Mouse (Mus musculus) bone marrow, adult 2 months (tissue): ENCODE results near the gene Rabgap1l.

ENCODE experiments used
- CTCF ChIP-seq: fragments of 200-500 bp; IDR thresholded peaks from 2 replicates; pipeline ENCODE4 v1.5.1; 2011; ENCODE audit warnings: low read length, control low read depth; ENCODE audit not compliant: control insufficient read depth, insufficient read depth
- POLR2A ChIP-seq: fragments of 200-500 bp; IDR thresholded peaks from 2 replicates; pipeline ENCODE4 v1.6.1; 2011; ENCODE audit warnings: low read depth, mild to moderate bottlenecking, control low read depth, low read length, borderline replicate concordance; ENCODE audit not compliant: control insufficient read depth

DNA sequence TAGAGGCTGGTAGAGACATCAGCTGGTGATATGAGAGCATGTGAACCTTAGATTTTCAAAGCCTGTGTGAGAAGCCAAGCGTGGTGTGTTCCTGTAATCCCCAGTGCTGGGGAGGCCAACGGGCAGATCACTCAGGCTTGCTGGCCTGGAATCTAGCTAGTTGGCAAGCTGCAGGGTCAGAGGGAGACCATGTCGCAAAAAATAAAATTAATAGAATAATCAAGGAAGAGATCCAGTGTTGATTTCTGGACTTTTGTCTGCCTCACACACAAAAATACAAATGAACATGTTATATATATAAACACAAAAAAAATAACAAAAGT, 196.1 kb downstream of the Rabgap1l start:
- TF ChIP-seq CTCF (no peak), POLR2A (no peak)
